Mouse (Mus musculus) kidney, embryonic 14.5 days (tissue): ENCODE data around the gene Ucp2. TPM values are rescaled to one million over a fixed set of nuclear protein-coding genes. Genes with fewer than 3 reads are reported as not detected.

ENCODE experiments used
- ATAC-seq: fragments of 200-750 bp; cut with Nextera tagmentation; 2 replicates; pipeline ENCODE4 v1.8.0; 2017; ENCODE audit warnings: moderate number of reproducible peaks, mild to moderate bottlenecking, moderate TSS enrichment, moderate library complexity; ENCODE audit not compliant: low FRiP score, low TSS enrichment
- H3K27ac ChIP-seq: fragments of 300-500 bp; sonication (generic); 2 replicates; pipeline ENCODE4 v1.5.1; 2014; ENCODE audit warnings: low read depth, mild to moderate bottlenecking, low read length, moderate library complexity, mixed read lengths
- H3K27me3 ChIP-seq: fragments of 300-500 bp; sonication (generic); 2 replicates; pipeline ENCODE4 v1.6.1; 2014; ENCODE audit warnings: mild to moderate bottlenecking, low read length; ENCODE audit not compliant: control insufficient read depth, insufficient read depth
- H3K36me3 ChIP-seq: fragments of 300-500 bp; sonication (generic); 2 replicates; pipeline ENCODE4 v1.6.1; 2014; ENCODE audit warnings: low read length, mixed read lengths; ENCODE audit not compliant: control insufficient read depth, insufficient read depth
- H3K4me1 ChIP-seq: fragments of 300-500 bp; sonication (generic); 2 replicates; pipeline ENCODE4 v1.6.1; 2014; ENCODE audit warnings: low read length, mixed read lengths; ENCODE audit not compliant: control insufficient read depth, insufficient read depth
- H3K4me2 ChIP-seq: fragments of 300-500 bp; sonication (generic); replicated peaks from 2 replicates; pipeline ENCODE4 v1.6.1; 2014; ENCODE audit warnings: low read depth, mild to moderate bottlenecking, low read length
- H3K4me3 ChIP-seq: fragments of 300-500 bp; sonication (generic); 2 replicates; pipeline ENCODE4 v1.5.1; 2014; ENCODE audit warnings: mild to moderate bottlenecking, low read length
- H3K9ac ChIP-seq: fragments of 300-500 bp; sonication (generic); 2 replicates; pipeline ENCODE4 v1.6.1; 2014; ENCODE audit warnings: low read depth, mild to moderate bottlenecking, low read length, moderate library complexity
- H3K9me3 ChIP-seq: fragments of 300-500 bp; sonication (generic); 2 replicates; pipeline ENCODE4 v1.6.1; 2016; ENCODE audit warnings: low read length; ENCODE audit not compliant: control insufficient read depth
- WGBS: fragments of 180-500 bp; shearing (Covaris S2); extraction: QIAGEN DNeasy Blood & Tissue Kit; methylation state at CpG from one replicate; pipeline ENCODE4 v1.1.7; 2014; 5-methylcytosine and 5-hydroxymethylcytosine counted together
- polyA plus RNA-seq: library from polyadenylated mRNA; unstranded; fragments of >200 nt; fragmentation: Nextera tagmentation; extraction: Ambion mirVana; gene quantifications from 2 replicates; pipeline ENCODE4 v1.2.1, GENCODE M21; 2014

The Ucp2 gene
- polyA plus RNA-seq, result 156 and 193 TPM in 2 replicates

DNA sequence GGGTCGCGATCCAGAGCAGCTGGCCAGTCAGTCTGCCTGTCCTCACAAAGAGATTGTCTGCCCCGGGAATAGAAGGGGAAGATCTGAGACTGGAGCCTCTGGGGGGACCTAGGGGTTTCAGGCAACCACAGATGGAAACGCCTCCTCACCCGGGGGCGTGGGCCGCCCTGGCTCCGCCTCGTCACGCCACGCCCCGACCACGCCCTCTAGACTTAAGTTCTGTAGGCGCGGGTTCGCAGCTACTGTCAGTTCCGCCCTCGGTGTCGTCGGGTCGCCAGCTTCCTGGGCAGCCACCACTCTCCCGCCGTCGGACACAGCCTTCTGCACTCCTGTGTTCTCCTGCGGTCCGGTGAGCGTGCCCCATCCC, at the start of gene Ucp2:
Gene Ucp2 (plus strand): TSS at position 221 of the 367 bp plus-strand sequence.
- Histone ChIP-seq H3K9ac (peak within 1 kb of the TSS; percentile 60), H3K27me3 (no peaks in the 10 kb centered on the region), H3K27ac (peak within 1 kb of the TSS; percentile 88), H3K36me3 (peaks cover 15% of the 10 kb centered on the region), H3K4me3 (peak within 1 kb of the TSS; percentile 53), H3K9me3 (no peaks in the 10 kb centered on the region), H3K4me1 (peaks cover 17% of the 10 kb centered on the region), H3K4me2 (peak within 1 kb of the TSS; percentile 84)
- WGBS, result under 1% methylated on average over 26 of the region's 27 CpGs
- peak; percentile 62 for ATAC-seq

GRCm38 (mm10) chr7:100443728-100444127, 49.4 kb upstream of the Ucp2 start:
- Histone ChIP-seq H3K9me3 (no peaks in the 10 kb centered on the region), H3K4me3 (no peak overlapping the region), H3K4me2 (no peak overlapping the region), H3K4me1 (no peaks in the 10 kb centered on the region), H3K36me3 (peaks cover 73% of the 10 kb centered on the region), H3K27ac (no peak overlapping the region), H3K27me3 (no peaks in the 10 kb centered on the region), H3K9ac (no peak overlapping the region)
- 90% methylated on average over 4 of the region's 4 CpGs for WGBS
- ATAC-seq, result no peak

GRCm38 (mm10) chr7:100446271-100446670, 46.9 kb upstream of the Ucp2 start:
- Histone ChIP-seq H3K27me3 (no peaks in the 10 kb centered on the region), H3K27ac (no peak overlapping the region), H3K4me2 (no peak overlapping the region), H3K4me3 (no peak overlapping the region), H3K9ac (no peak overlapping the region), H3K36me3 (peaks cover 75% of the 10 kb centered on the region), H3K4me1 (no peaks in the 10 kb centered on the region), H3K9me3 (no peaks in the 10 kb centered on the region)
- WGBS, result 97% methylated on average over 5 of the region's 5 CpGs
- ATAC-seq, result no peak

DNA sequence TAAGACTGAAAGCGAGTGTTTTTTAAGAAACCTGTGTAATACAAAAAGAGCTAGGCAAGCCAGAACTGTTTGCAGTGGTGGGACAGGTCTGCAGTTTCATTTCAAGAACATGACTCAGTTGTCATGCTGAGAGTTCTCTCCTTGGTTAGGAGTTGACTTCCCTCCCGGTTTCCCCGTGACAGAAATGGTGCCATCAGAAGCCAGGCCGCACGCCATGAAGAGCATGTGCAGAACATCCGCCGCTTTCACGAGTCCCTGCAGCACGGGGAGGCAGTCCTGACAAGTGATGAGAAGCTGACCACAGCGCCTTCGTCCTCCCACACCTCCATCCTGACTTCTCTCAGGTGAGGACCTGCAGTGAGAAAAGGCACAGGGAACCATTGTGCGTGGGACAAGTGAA, 44.6 kb upstream of the Ucp2 start:
- no peak for ATAC-seq
- Histone ChIP-seq H3K9ac (no peak overlapping the region), H3K27me3 (no peaks in the 10 kb centered on the region), H3K4me2 (no peak overlapping the region), H3K9me3 (no peaks in the 10 kb centered on the region), H3K4me1 (no peaks in the 10 kb centered on the region), H3K27ac (no peak overlapping the region), H3K36me3 (peaks cover 77% of the 10 kb centered on the region), H3K4me3 (no peak overlapping the region)
- WGBS, result 94% methylated on average over 12 of the region's 12 CpGs

DNA sequence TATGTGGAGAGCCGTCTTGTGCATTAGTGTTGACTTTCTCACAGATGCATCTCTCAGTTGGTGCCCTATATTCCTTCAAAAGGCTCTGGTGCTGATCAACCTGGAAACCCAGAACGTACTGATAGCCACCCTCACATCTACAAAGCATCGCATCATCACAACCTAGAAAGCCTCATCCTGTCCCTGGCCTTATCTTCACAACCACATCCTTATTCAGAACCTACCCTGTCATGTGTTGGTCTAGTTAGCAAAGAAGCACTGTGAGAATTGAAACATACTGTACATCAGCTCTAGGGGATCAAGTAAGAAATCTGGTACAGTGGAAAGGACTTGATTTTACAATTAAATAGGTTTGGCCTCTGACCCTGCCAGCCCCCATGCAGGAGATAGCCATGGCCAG, 44.2 kb upstream of the Ucp2 start:
- WGBS, result 94% methylated on average over 3 of the region's 3 CpGs
- ATAC-seq, result no peak

GRCm38 (mm10) chr7:100458153-100458552, 35.0 kb upstream of the Ucp2 start:
- WGBS, result 57% methylated on average over 1 of the region's 1 CpGs
- no peak overlapping the region for H3K4me2 ChIP-seq
- no peak for ATAC-seq
- no peaks in the 10 kb centered on the region for H3K4me1 ChIP-seq
- no peaks in the 10 kb centered on the region for H3K9me3 ChIP-seq
- no peak overlapping the region for H3K4me3 ChIP-seq
- peaks cover 80% of the 10 kb centered on the region for H3K36me3 ChIP-seq
- H3K27ac ChIP-seq, result no peak overlapping the region
- H3K27me3 ChIP-seq, result no peaks in the 10 kb centered on the region
- H3K9ac ChIP-seq, result no peak overlapping the region

More for the DNA sequence above, 44.2 kb upstream of the Ucp2 start:
- Histone ChIP-seq H3K27ac (no peak overlapping the region), H3K4me1 (no peaks in the 10 kb centered on the region), H3K9ac (no peak overlapping the region), H3K9me3 (no peaks in the 10 kb centered on the region), H3K27me3 (no peaks in the 10 kb centered on the region), H3K4me2 (no peak overlapping the region), H3K4me3 (no peak overlapping the region), H3K36me3 (peaks cover 78% of the 10 kb centered on the region)

GRCm38 (mm10) chr7:100459862-100460261, 33.3 kb upstream of the Ucp2 start:
- no peaks in the 10 kb centered on the region for H3K4me1 ChIP-seq
- no peak overlapping the region for H3K9ac ChIP-seq
- 94% methylated on average over 3 of the region's 3 CpGs for WGBS
- ATAC-seq, result no peak
- no peaks in the 10 kb centered on the region for H3K27me3 ChIP-seq
- H3K36me3 ChIP-seq, result peaks cover 69% of the 10 kb centered on the region
- H3K4me3 ChIP-seq, result no peak overlapping the region
- H3K27ac ChIP-seq, result no peak overlapping the region
- no peak overlapping the region for H3K4me2 ChIP-seq
- H3K9me3 ChIP-seq, result no peaks in the 10 kb centered on the region

- ATAC-seq, result no peak
- Histone ChIP-seq H3K4me3 (no peak overlapping the region), H3K9me3 (no peaks in the 10 kb centered on the region), H3K4me2 (no peak overlapping the region), H3K4me1 (no peaks in the 10 kb centered on the region; the same call in 1 of the 2 replicates), H3K27ac (no peak overlapping the region), H3K36me3 (peaks cover 56% of the 10 kb centered on the region), H3K9ac (no peak overlapping the region), H3K27me3 (no peaks in the 10 kb centered on the region)
- WGBS, result 82% methylated on average over 6 of the region's 6 CpGs
Observed at GRCm38 (mm10) chr7:100461621-100462151, 31.5 kb upstream of the Ucp2 start.

DNA sequence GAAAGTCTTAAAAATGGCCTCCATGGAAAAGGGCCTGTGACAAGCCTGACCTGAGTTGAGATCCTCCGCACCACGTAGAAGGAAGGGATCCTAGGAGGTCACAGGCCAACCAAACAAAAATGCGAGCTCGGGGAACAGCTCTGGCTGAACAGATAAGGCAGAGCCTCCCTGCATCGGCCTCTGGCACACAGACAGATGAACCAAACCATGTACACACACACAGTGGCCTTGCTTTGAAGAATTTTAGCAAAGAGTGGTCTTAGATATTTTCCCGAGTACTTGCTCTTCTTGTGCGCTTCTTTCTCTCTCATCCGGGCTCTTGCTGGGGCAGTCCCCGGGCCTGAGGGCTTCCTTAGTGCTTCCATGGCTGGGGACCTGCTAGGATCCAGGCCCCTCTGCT, 29.9 kb upstream of the Ucp2 start:
- Histone ChIP-seq H3K36me3 (peaks cover 47% of the 10 kb centered on the region), H3K4me2 (no peak overlapping the region), H3K9ac (no peak overlapping the region), H3K27me3 (no peaks in the 10 kb centered on the region), H3K4me1 (no peaks in the 10 kb centered on the region; the same call in 1 of the 2 replicates), H3K27ac (no peak overlapping the region), H3K4me3 (no peak overlapping the region), H3K9me3 (no peaks in the 10 kb centered on the region)
- WGBS, result 81% methylated on average over 9 of the region's 9 CpGs
- no peak for ATAC-seq
